Mouse (Mus musculus) liver, postnatal 0 days (tissue): Measurements from ENCODE around the gene Ifngr1. TPM values are rescaled to one million over a fixed set of nuclear protein-coding genes. Genes with fewer than 3 reads are reported as not detected.
A peak's percentile ranks its signal among the peaks of the same experiment; 100 is the strongest.

ENCODE experiments used
- ATAC-seq: fragments of 200-750 bp; cut with Nextera tagmentation; 2 replicates; pipeline ENCODE4 v1.8.0; 2017; ENCODE audit warnings: mild to moderate bottlenecking, moderate library complexity
- DNase-seq: peaks from one replicate; pipeline ENCODE4 v3.0.0-alpha.2; 2016
- H3K27ac ChIP-seq: fragments of 300-500 bp; sonication (generic); 2 replicates; pipeline ENCODE4 v1.5.1; 2014; ENCODE audit warnings: antibody characterized with exemption, moderate library complexity, mild to moderate bottlenecking, low read depth
- H3K27me3 ChIP-seq: fragments of 300-500 bp; sonication (generic); 2 replicates; pipeline ENCODE4 v1.6.1; 2014; ENCODE audit warnings: low read length, control low read depth, mixed read lengths; ENCODE audit not compliant: insufficient read depth
- H3K36me3 ChIP-seq: fragments of 300-500 bp; sonication (generic); replicated peaks from 2 replicates; pipeline ENCODE4 v1.6.1; 2014; ENCODE audit warnings: mild to moderate bottlenecking, control low read depth, low read length, moderate library complexity, mixed read lengths; ENCODE audit not compliant: insufficient read depth
- H3K4me1 ChIP-seq: fragments of 300-500 bp; sonication (generic); 2 replicates; pipeline ENCODE4 v1.6.1; 2014; ENCODE audit warnings: antibody characterized with exemption, mild to moderate bottlenecking, control low read depth; ENCODE audit not compliant: insufficient read depth
- H3K4me2 ChIP-seq: fragments of 300-500 bp; sonication (generic); 2 replicates; pipeline ENCODE4 v1.6.1; 2014; ENCODE audit warnings: low read depth, mild to moderate bottlenecking, low read length, moderate library complexity, mixed read lengths
- H3K4me3 ChIP-seq: fragments of 300-500 bp; sonication (generic); 2 replicates; pipeline ENCODE4 v1.5.1; 2014; ENCODE audit warnings: low read depth, low read length
- H3K9ac ChIP-seq: fragments of 300-500 bp; sonication (generic); replicated peaks from 2 replicates; pipeline ENCODE4 v1.6.1; 2014; ENCODE audit warnings: mild to moderate bottlenecking, moderate library complexity
- H3K9me3 ChIP-seq: fragments of 300-500 bp; sonication (generic); 2 replicates; pipeline ENCODE4 v1.6.1; 2016; ENCODE audit warnings: mild to moderate bottlenecking, control low read depth, low read length, mixed read lengths
- CTCF ChIP-seq: sonication (generic); IDR thresholded peaks from 2 replicates; pipeline ENCODE4 v1.5.1; 2016; ENCODE audit warnings: antibody characterized with exemption, low read depth
- EP300 ChIP-seq: IDR thresholded peaks from 2 replicates; pipeline ENCODE4 v1.6.1; 2016; ENCODE audit warnings: antibody characterized with exemption, low read depth, mild to moderate bottlenecking
- WGBS: fragments of 180-500 bp; shearing (Covaris S2); extraction: QIAGEN DNeasy Blood & Tissue Kit; methylation state at CpG from one replicate; pipeline ENCODE4 v1.1.7; 2014; ENCODE audit not compliant: insufficient replicate concordance; 5-methylcytosine and 5-hydroxymethylcytosine counted together
- polyA plus RNA-seq: library from polyadenylated mRNA; unstranded; fragments of >200 nt; fragmentation: Nextera tagmentation; extraction: Ambion mirVana; gene quantifications from 2 replicates; pipeline ENCODE4 v1.2.1, GENCODE M21; 2015

Ifngr1 gene
- 65.9 and 68.9 TPM in 2 replicates for polyA plus RNA-seq

- DNase-seq (peak; percentile 99), ATAC-seq (peak; percentile 97)
- Histone ChIP-seq H3K9me3 (no peaks in the 10 kb centered on the region), H3K4me1 (peaks cover 36% of the 10 kb centered on the region), H3K27ac (peak within 1 kb of the TSS; percentile 89), H3K9ac (peak within 1 kb of the TSS; percentile 78), H3K27me3 (no peaks in the 10 kb centered on the region), H3K4me2 (peak within 1 kb of the TSS; percentile 78), H3K36me3 (no peaks in the 10 kb centered on the region), H3K4me3 (peak within 1 kb of the TSS; percentile 64)
- TF ChIP-seq EP300 (no peak), CTCF (no peak)
- under 1% methylated on average over 52 of the region's 52 CpGs for WGBS
Observed at GRCm38 (mm10) chr10:19591641-19592441, at the start of gene Ifngr1. Gene Ifngr1 (plus strand): TSS chr10:19591949.

- no peak overlapping the region for H3K4me2 ChIP-seq
- TF ChIP-seq EP300 (no peak), CTCF (no peak)
- ATAC-seq (no peak), DNase-seq (no peak)
- H3K9me3 ChIP-seq: no peaks in the 10 kb centered on the region
- H3K27ac ChIP-seq: no peak overlapping the region
- H3K9ac ChIP-seq: no peak overlapping the region
- WGBS: 78% methylated on average over 1 of the region's 1 CpGs
- H3K36me3 ChIP-seq: no peaks in the 10 kb centered on the region
- H3K27me3 ChIP-seq: no peaks in the 10 kb centered on the region
- peaks cover 5% of the 10 kb centered on the region; the same call in 1 of the 2 replicates for H3K4me1 ChIP-seq
- no peak overlapping the region for H3K4me3 ChIP-seq
Observed at GRCm38 (mm10) chr10:19546825-19547224, 44.9 kb upstream of the Ifngr1 start.

GRCm38 (mm10) chr10:19548016-19548415 lies 43.7 kb upstream of the Ifngr1 start:
- no peaks in the 10 kb centered on the region for H3K9me3 ChIP-seq
- no peak overlapping the region for H3K4me3 ChIP-seq
- H3K9ac ChIP-seq: no peak overlapping the region
- no peaks in the 10 kb centered on the region for H3K27me3 ChIP-seq
- H3K27ac ChIP-seq: 0 out of 2 replicates have a peak overlapping the region, but pooled peaks have one; percentile 34
- TF ChIP-seq EP300: no peak
- TF ChIP-seq CTCF: no peak
- peaks cover 9% of the 10 kb centered on the region for H3K4me1 ChIP-seq
- no peak overlapping the region for H3K4me2 ChIP-seq
- H3K36me3 ChIP-seq: no peaks in the 10 kb centered on the region
- 60% methylated on average over 1 of the region's 1 CpGs for WGBS
- DNase-seq (no peak), ATAC-seq (no peak)

GRCm38 (mm10) chr10:19548491-19548890 lies 43.3 kb upstream of the Ifngr1 start:
- H3K27ac ChIP-seq: no peak overlapping the region
- ATAC-seq (no peak), DNase-seq (no peak)
- no peaks in the 10 kb centered on the region for H3K36me3 ChIP-seq
- H3K9ac ChIP-seq: no peak overlapping the region
- H3K4me2 ChIP-seq: no peak overlapping the region
- no peaks in the 10 kb centered on the region for H3K9me3 ChIP-seq
- peaks cover 11% of the 10 kb centered on the region for H3K4me1 ChIP-seq
- TF ChIP-seq CTCF (no peak), EP300 (no peak)
- H3K27me3 ChIP-seq: no peaks in the 10 kb centered on the region
- WGBS: 77% methylated on average over 2 of the region's 2 CpGs
- H3K4me3 ChIP-seq: no peak overlapping the region

DNA sequence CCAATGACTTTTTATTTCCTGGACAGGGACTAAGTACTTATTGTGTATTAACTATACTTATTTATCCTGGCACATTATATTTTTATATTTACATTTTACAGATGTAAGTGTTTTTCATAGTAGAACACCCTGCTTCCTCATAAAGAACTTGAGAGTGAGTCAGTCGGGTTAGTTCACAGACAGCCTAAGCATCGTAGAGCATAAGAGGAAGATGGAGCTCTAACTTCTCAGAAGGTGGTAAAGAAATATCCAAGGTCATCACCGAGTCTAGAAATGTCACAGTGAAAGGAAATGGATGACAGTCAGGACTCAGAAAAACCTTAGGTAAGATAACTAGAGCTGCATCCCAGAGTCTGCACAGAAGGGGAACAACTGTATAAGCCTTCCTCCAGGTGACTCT lies 40.2 kb upstream of the Ifngr1 start:
- no peak for ATAC-seq
- TF ChIP-seq EP300 (no peak), CTCF (no peak)
- no peaks in the 10 kb centered on the region for H3K27me3 ChIP-seq
- WGBS: 52% methylated on average over 3 of the region's 3 CpGs
- H3K4me3 ChIP-seq: no peak overlapping the region
- peaks cover 11% of the 10 kb centered on the region for H3K4me1 ChIP-seq
- H3K9ac ChIP-seq: no peak overlapping the region
- H3K4me2 ChIP-seq: no peak overlapping the region
- DNase-seq: no peak
- no peaks in the 10 kb centered on the region for H3K36me3 ChIP-seq
- no peak overlapping the region for H3K27ac ChIP-seq
- H3K9me3 ChIP-seq: no peaks in the 10 kb centered on the region

- H3K4me3 ChIP-seq: no peak overlapping the region
- H3K27ac ChIP-seq: no peak overlapping the region
- TF ChIP-seq CTCF: no peak
- no peak for TF ChIP-seq EP300
- H3K9ac ChIP-seq: no peak overlapping the region
- ATAC-seq: no peak
- H3K4me2 ChIP-seq: no peak overlapping the region
- H3K9me3 ChIP-seq: no peaks in the 10 kb centered on the region
- WGBS: 49% methylated on average over 2 of the region's 2 CpGs
- H3K27me3 ChIP-seq: no peaks in the 10 kb centered on the region
- no peak for DNase-seq
- H3K36me3 ChIP-seq: no peaks in the 10 kb centered on the region
- H3K4me1 ChIP-seq: peaks cover 9% of the 10 kb centered on the region
Observed at GRCm38 (mm10) chr10:19553857-19554256, 37.9 kb upstream of the Ifngr1 start.
